ENCODE assay signal across 8 mouse cellular contexts in genomic region chr12:17506117-17506993, GRCm38 (mm10). TPM values are rescaled to one million over a fixed set of nuclear protein-coding genes. Genes with fewer than 3 reads are reported as not detected.
DNase-seq lines count a peak whose midpoint lies in the region; ATAC-seq lines count a peak whose summit lies in the region.
"Had no signal": no experiment of that assay in that cellular context is flagged by ENCODE, and none has a peak within 500 bp of the region (broad histone marks: within the 10 kb centered on the region; RNA-seq: fewer than 3 reads in every experiment).

No protein-coding gene starts in this region.

- no peaks in the 10 kb centered on the region for H3K9me3 ChIP-seq in neural tube, embryonic 15.5 days (replicated peaks)
- H3K9me3 ChIP-seq in erythroblast, embryonic 14.5 days (ENCODE audit: control insufficient read depth, low read length) = peaks cover 3% of the 10 kb centered on the region; the same call in 1 of the 2 replicates
- H3K9me3 ChIP-seq in forebrain, embryonic 16.5 days (ENCODE audit: control insufficient read depth, low read length) = no peaks in the 10 kb centered on the region
- H3K9me3 ChIP-seq: forebrain, embryonic 13.5 days had no signal

- no peak overlapping the region for H3K4me2 ChIP-seq in neural tube, embryonic 15.5 days
- no peak overlapping the region for H3K4me2 ChIP-seq in forebrain, embryonic 16.5 days (ENCODE audit: low read length)
- H3K4me2 ChIP-seq: forebrain, embryonic 13.5 days had no signal

- H3K4me1 ChIP-seq in neural tube, embryonic 15.5 days = no peaks in the 10 kb centered on the region
- peaks cover 58% of the 10 kb centered on the region for H3K4me1 ChIP-seq in erythroblast, embryonic 14.5 days (ENCODE audit: control insufficient read depth)
- H3K4me1 ChIP-seq in forebrain, embryonic 16.5 days (replicated peaks; ENCODE audit: control insufficient read depth, insufficient read depth, low read length) = no peaks in the 10 kb centered on the region
- H3K4me1 ChIP-seq: forebrain, embryonic 13.5 days had no signal

- no peak overlapping the region for H3K4me3 ChIP-seq in neural tube, embryonic 15.5 days (replicated peaks)
- H3K4me3 ChIP-seq in erythroblast, embryonic 14.5 days (replicated peaks) = peak overlapping the region; percentile 49
- no peak overlapping the region for H3K4me3 ChIP-seq in forebrain, embryonic 16.5 days (replicated peaks; ENCODE audit: low read length)
- H3K4me3 ChIP-seq: forebrain, embryonic 13.5 days had no signal

- no peak overlapping the region for H3K27ac ChIP-seq in neural tube, embryonic 15.5 days (replicated peaks)
- no peak overlapping the region for H3K27ac ChIP-seq in forebrain, embryonic 16.5 days (ENCODE audit: low read length)
- H3K27ac ChIP-seq: forebrain, embryonic 13.5 days had no signal

- ATAC-seq in neural tube, embryonic 15.5 days (ENCODE audit: low FRiP score) = no peak
- ATAC-seq in megakaryocyte, adult 5-6 weeks (ENCODE audit: poor library complexity, severe bottlenecking) = 0 out of 2 replicates have a peak, but pooled peaks have one; percentile 21
- ATAC-seq in forebrain, embryonic 16.5 days = no peak
- ATAC-seq: forebrain, embryonic 13.5 days had no signal

- DNase-seq in neural tube, embryonic 10.5 days (ENCODE audit: extremely low spot score, low spot score) = peak; percentile 20
- DNase-seq in thymus, postnatal 4 days = peak; percentile 39
- DNase-seq in cerebellum, adult 9-11 months = no peak

- WGBS in neural tube, embryonic 15.5 days = 60% methylated on average over 5 of the region's 5 CpGs
- 69% methylated on average over 5 of the region's 5 CpGs for WGBS in forebrain, embryonic 16.5 days

- H3K27me3 ChIP-seq in neural tube, embryonic 15.5 days (replicated peaks) = no peaks in the 10 kb centered on the region
- H3K27me3 ChIP-seq in erythroblast, embryonic 14.5 days (ENCODE audit: control insufficient read depth) = peaks cover 33% of the 10 kb centered on the region
- no peaks in the 10 kb centered on the region for H3K27me3 ChIP-seq in forebrain, embryonic 16.5 days (replicated peaks; ENCODE audit: control insufficient read depth, insufficient read depth, low read length)
- H3K27me3 ChIP-seq: forebrain, embryonic 13.5 days had no signal

- no peaks in the 10 kb centered on the region for H3K36me3 ChIP-seq in neural tube, embryonic 15.5 days
- no peaks in the 10 kb centered on the region; the same call in 1 of the 2 replicates for H3K36me3 ChIP-seq in erythroblast, embryonic 14.5 days (ENCODE audit: control insufficient read depth)
- H3K36me3 ChIP-seq in forebrain, embryonic 16.5 days (ENCODE audit: control insufficient read depth, insufficient read depth) = no peaks in the 10 kb centered on the region

- no peak overlapping the region for H3K9ac ChIP-seq in neural tube, embryonic 15.5 days (replicated peaks)
- H3K9ac ChIP-seq in forebrain, embryonic 16.5 days (replicated peaks; ENCODE audit: low read depth, low read length) = no peak overlapping the region
- H3K9ac ChIP-seq: forebrain, embryonic 13.5 days had no signal

RNA-seq across cellular contexts. Expression of gene Odc1, which starts 38.2 kb away (rescaled TPM):
- 104 and 117 TPM in 2 replicates for polyA plus RNA-seq in neural tube, embryonic 15.5 days (2015; fragmentation: Nextera tagmentation; extraction: Ambion mirVana)
- 36.4 and 44.9 TPM in 2 replicates for polyA plus RNA-seq in erythroblast, embryonic 14.5 days (2012)
- 36.5 and 42.5 TPM in 2 replicates for total RNA-seq in megakaryocyte, adult 5-6 weeks (2015)
- 60.4 and 70.8 TPM in 2 replicates for total RNA-seq in megakaryocyte, adult 5-6 weeks (2017)
- polyA plus RNA-seq in forebrain, embryonic 16.5 days (2015; fragmentation: Nextera tagmentation; extraction: Ambion mirVana) = 217 and 246 TPM in 2 replicates
